Mouse (Mus musculus): ENCODE data around the gene Celf5.

- no peak for TF ChIP-seq POLR2A (IDR thresholded peaks at IDR 0.05; ENCODE audit: borderline replicate concordance, insufficient read depth, low read length)
- no peak for TF ChIP-seq CTCF (IDR thresholded peaks at IDR 0.05; ENCODE audit: borderline replicate concordance, insufficient read depth, low read depth, low read length)
Measured at GRCm38 (mm10) chr10:81488081-81488480, 5.6 kb upstream of the Celf5 start.

All from cerebellum, adult 2 months (tissue).